Mouse (Mus musculus) fat pad, adult 2 months (tissue): Measurements from ENCODE around the gene Hoxd11.

ENCODE experiments used
- DNase-seq: peaks from one replicate; pipeline ENCODE4 v3.0.0-alpha.2; 2011; ENCODE audit warnings: low read depth, low spot score; ENCODE audit errors: extremely low read depth

The Hoxd11 gene

DNA sequence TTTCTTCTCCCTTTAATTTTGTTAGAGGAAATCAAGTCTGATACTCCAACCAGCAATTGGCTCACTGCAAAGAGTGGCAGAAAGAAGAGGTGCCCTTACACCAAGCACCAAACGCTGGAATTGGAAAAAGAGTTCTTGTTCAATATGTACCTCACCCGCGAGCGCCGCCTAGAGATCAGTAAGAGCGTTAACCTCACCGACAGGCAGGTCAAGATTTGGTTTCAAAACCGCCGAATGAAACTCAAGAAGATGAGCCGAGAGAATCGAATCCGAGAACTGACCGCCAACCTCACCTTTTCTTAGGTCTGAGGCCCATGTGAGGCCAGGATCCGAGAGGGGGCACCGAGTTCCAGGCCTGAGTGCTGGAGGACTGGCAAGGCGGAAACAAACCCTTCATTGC is 14.7 kb downstream of the Hoxd11 start:
- DNase-seq = no peak

DNA sequence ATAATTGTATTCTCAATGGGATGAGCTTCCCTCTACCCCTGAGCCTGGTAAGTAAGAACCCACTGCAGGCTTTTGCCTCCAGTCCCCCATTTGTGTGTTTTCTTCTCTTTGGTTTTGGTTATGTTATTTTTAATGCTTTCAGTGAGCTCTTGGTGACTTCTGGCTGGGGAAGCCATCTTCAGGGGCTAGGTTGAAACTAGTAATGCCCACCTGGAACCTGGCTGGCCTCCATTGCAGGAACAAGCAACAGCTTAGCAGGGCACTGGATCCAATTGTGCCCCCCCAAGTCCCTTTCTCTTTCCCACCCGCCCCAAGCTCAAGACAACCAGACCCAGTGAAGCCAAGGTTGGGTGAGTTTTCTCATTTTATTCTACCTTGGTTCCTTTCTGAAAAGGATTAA is 16.0 kb downstream of the Hoxd11 start:
- no peak for DNase-seq

DNA sequence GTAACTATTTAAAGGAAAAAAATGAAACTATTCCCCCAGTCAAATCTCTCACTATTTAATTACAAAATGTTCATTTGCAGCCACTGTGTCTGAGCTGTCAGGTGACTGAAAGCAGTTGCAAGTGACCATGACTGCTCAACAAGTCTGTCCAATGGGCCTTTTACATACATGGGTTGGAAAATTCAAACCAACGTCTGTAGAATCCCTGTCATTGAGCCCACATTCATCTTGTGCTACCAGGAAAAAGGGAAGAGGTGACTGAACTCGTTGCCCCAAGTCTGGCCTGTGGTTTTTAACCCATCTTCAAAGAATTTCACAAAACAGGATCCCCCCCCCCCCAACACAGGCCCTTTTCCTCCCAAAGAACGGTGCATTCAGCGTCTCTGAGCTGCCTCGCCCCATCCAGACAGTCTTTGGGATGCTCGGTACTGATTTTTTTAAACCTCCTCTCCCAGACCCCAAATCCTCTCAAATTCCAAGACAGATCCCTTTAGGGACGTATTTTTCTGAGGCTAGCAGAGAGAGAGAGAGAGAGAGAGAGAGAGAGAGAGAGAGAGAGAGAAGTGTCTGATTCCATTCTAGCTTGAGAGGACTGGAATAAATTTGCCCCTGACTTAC is 16.6 kb downstream of the Hoxd11 start:
- no peak for DNase-seq

DNA sequence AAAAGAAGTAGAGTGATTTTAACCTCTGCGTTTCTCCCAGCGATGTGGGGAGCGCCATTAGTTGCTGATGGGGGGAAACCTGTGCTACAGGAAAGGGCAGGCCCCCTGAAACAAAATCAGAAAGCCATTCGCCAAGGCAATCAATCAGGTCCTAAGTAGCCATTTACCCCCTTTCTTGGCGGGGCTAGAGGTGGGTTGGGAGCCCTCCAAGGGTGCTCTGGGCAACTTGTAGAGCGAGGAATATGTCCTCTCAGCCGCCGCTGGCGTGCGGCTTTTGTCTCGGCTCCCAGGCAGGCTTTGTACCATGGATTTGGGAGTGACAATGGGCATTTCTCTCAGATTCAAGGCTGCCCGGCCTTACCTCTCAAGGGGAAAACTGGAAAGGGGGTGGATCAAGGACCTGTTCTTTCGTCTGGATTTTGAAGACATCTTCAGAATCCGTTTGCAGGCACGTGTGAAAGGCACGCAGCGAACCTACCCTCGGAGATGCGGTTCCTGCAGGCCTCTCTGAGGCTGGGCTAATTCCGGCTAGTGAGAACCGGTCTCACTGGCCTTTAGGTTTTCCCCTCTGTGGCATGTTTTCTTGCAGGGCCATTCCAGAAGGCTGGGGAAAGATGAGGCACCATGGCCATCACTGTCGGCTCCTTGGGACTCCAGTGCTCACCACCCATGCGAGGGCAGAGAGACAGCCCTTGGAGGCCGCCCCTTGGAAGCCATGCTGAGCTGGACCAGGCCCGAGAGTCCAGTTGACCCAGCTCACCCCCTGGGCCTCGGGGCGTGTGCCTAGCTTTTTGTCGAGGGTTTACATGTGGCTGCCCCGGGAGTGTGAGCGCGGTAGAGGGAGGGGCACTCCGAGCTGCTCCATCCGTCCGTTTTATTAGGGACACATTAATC is 17.3 kb downstream of the Hoxd11 start:
- DNase-seq = no peak

DNA sequence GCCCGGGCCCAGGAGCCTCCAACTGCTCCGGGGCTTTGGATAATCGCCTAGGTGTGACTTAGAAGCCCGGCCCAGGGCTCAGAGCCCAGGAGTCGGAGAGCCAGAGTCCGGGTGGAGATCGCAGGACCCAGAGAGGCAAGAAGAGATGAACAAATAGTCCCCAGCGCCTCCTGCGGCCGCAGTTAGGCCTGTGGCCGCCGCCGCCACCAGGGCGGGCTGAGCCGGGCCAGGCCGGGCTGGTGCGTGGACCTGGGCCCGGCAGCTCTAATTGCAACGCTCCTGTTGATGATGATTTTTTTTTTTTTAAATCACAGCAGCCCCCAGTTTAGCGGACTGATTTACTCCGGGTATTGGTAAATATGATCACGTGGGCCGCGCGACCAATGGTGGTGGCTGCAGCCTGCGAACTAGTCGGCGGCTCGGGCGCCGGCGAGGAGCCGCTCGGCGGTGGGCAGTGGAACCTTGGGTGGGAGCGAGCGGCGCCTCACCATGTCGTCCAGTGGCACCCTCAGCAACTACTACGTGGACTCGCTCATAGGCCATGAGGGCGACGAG is 18.3 kb downstream of the Hoxd11 start, which contains the start of gene Hoxd9:
Hoxd9 (plus strand) TSS at position 161 of the 555 bp plus-strand sequence.
- no peak for DNase-seq

DNA sequence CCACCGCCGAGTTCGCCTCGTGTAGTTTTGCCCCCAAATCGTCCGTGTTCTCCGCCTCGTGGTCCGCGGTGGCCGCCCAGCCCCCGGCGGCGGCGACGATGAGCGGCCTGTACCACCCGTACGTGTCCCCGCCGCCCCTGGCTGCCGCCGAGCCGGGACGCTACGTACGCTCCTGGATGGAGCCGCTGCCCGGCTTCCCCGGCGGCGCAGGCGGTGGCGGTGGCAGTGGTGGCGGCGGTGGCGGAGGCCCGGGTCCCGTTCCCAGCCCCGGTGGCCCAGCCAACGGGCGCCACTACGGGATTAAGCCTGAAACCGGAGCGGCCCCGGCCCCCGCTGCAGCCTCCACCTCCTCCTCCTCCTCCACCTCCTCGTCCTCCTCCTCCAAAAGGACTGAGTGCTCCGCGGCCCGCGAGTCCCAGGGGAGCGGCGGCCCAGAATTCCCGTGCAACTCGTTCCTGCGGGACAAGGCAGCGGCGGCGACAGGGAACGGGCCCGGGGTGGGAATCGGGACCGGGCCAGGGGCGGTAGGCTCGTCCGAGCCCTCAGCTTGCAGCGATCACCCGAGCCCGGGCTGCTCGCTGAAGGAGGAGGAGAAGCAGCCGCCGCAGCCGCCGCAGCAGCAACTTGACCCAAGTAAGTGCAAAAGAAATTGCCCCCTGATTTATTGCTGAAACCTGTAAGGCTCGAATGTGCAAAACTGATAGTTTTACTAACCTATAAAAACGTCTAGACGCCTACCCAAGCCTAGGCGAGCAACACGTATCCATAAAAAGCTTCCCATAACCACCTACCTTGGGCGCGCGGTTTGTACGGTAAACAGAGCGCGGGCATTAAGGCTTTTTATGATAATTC is 19.1 kb downstream of the Hoxd11 start:
- no peak for DNase-seq

DNA sequence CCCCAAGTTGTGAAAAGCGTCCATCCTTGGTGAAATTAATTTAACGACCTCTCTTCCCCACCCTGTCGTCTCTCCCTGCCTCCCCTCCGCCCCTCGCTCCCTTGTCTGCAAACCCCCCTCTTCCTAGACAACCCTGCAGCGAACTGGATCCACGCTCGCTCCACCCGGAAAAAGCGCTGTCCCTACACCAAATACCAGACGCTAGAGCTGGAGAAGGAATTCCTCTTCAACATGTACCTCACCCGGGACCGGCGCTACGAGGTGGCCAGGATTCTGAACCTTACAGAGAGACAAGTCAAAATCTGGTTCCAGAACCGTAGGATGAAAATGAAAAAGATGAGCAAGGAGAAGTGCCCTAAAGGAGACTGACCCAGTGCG is 19.7 kb downstream of the Hoxd11 start:
- DNase-seq = no peak

DNA sequence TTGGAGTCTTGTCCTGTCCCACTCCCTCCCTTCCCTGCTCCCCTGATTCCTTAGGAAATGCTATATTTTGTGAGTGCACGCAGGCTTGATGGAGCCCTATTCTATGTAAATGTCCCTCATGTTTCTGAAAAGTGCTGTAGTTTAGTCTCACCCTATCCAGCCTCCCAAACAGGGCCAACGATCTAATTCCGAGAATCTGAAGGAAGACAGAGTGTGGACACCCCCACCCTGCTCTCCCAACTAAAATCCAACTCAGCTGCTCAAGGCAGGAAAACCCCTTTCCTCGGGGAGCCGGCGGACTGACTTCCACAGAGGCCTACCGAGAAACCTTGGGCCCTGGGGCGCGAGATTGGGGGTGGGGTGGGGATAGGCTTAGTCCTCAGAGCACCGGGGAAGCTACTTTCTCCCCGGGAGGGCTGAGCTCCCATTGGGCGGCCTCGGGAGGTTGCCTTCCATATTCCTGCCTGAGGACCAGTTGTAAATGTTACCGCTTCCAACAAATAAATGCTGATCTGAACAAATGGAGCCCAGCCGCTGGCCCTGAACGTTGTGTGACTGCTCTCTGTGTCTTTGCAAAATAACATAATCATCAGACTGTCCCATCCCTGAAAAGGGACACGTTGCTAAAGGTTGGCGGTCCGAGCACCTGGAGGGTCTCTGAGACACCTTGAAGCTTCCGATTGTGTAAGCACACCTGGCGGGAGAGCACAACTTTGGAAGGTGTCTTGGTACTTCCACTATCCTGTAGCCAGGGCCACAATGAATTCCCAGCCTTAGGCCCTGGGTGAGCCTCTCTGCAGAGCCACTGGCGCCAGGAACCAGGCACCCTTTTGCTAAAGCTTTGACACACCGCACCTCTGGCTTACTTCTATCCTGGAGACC is 20.5 kb downstream of the Hoxd11 start:
- DNase-seq = no peak

DNA sequence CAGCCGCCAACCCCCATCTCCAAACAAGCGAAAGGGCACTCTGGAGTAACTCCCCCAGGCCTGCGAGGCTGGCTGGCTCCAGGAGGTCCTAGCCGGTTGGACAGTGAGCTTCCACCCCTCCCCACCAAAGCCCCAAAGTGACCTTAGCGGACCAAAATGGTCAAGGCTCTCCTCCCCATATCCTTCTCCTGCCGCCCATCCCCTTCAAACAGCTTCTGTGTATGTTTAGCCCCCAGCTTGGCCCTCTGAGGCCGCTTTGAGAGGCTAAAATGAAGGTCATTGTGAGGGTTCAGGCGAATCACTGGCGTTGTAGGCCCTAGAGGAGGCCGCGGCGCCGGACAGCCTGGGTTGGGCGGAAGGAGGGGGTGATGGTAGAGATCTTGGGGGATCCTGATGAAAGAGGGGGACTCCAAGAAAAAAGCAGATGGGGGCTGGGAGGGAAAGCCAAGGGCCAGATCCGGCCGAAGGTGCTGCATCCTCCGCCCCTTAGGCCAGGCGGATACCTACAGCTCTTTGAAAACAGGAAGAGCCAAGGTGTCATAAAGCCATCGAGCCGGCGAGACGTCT is 21.3 kb downstream of the Hoxd11 start:
- no peak for DNase-seq

DNA sequence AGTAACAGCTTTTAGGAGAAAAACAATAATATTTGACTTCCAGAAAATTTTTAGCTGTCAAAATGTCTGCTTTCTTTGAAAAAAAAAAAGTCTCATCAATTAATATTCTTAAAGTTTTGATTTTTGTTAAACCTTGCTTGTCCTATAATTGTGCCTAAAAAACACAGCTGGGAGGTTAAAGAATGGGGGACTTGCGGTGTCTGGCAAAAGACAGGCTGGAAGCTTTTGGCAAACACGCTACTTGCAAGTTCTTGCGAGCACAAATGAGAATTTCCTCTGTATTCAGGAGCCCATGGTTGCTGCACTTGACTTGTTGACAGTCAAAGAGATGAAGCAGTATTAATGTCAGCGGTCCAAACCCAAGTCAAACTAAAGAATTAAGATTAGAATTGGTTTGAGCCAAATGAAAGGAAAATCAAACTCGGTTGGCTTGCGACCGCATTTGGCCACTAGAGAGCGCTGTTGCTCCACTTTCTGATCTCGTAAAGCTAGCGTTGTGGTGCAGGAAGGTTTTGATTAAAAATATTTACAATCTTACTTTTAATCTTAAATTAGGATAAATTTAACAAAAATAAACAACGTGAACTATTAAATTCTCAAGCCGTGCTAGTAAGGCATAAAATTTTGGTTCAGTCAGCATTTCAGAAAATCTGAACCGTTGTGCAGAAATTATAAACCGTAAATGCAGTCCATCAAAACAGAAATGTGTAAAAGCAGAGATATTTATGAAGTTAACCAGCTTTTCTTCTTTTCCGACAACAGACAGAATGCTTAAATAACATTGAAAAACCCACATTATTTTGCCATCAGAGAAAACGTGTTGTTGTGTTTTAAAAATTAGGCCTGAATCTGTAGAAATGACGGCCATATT is 22.8 kb downstream of the Hoxd11 start:
- DNase-seq = no peak

DNA sequence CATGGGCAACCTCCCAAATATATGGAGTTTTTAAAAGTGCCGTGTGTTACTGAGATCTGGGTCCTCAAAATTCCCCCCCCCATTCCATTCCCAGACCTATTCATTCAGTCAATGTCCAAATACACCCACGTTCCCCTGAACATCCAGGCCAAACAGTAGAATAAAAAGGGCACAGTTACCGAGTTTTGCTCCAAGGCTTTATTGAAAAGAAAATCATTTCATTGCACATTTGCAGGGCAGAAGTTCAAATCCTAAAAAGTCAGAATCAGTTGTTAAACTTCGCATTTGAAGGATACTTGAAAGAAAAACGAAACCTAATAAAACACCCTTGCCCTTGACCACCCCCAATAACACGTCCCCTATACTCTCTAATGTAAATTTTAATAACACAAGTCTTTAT is 23.5 kb downstream of the Hoxd11 start:
- no peak for DNase-seq

DNA sequence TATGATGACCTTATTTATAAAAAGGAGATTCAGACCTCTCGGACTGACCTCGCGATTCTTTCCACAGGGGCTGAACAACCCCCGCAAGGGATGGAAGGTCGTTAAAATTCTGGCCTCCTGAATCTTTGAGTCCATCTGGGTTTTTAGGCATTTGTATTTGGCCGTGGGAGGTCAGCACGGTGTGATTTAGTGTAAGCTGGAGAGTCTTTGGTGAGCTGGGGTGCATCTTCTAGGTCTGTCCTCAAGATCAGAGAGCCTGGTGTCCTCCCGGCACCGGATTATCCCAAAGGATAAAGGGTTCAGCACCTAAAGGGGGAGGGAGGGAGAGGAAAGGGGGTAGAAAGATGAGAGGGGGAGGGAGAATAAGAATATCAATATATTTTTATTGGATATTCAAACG is 24.0 kb downstream of the Hoxd11 start:
- no peak for DNase-seq

DNA sequence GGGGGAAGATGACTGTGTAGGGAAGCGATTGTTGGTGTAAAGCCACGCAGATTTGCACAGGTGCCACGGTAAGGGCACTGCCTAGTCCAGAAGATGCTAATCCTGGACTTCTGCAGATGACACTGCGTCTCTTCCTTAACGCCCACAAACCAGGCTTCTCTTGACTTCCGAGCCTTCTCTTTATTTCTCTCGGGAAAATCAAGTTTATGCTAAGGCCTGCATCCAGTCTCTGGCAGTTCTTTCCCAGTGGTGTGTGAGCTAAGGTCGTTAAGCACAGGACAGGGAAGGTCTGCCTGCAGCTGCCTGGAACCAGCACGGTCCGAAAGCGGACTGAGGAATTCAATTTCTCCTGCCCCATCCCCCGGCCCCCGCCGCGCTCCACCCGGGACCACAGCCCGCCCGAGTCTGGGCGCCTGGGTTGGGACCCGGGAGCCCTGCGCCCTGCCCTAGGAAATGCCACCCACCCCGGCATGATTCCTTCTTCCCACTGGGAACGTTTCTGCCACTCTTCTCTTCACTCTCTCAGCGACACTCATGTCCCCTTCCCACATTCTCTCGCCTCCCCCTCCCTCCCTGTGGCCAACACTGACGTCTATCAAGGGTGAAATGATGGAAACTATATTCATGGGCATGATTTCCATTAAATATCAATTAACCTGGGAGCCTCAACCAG is 24.5 kb downstream of the Hoxd11 start:
- DNase-seq = no peak

DNA sequence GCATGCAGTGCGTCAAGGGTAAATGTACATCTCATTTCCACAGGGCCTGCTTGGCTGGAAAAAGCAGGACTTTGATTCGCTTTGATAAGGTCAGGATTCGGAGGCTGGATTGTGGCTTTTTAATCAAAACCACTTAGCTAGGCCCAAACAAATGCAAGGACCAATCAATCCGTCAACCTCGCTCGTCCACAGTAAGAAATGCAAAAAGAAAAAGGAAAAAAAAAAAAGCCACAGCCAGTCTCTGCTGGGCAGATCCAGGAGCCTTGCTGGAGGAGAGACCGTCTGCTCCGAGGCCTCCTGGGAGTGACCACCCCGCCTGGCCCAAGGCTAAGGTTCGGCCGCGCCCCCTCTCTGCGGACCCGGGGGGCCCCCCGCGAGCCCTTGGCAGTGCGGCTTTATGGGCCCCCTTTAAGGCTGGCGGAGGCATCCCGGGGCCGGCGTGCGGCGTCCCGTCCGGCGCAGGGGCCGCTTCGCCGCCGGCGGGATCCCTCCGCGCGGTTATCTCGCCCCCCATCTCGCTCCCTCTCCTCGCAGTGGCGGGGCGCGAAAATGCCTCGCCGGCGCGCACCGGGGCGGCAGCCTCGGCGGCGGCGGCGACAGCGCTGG is 25.1 kb downstream of the Hoxd11 start, which contains the start of gene Hoxd8:
Hoxd8 (plus strand) TSS at position 223 of the 606 bp plus-strand sequence.
- no peak for DNase-seq

DNA sequence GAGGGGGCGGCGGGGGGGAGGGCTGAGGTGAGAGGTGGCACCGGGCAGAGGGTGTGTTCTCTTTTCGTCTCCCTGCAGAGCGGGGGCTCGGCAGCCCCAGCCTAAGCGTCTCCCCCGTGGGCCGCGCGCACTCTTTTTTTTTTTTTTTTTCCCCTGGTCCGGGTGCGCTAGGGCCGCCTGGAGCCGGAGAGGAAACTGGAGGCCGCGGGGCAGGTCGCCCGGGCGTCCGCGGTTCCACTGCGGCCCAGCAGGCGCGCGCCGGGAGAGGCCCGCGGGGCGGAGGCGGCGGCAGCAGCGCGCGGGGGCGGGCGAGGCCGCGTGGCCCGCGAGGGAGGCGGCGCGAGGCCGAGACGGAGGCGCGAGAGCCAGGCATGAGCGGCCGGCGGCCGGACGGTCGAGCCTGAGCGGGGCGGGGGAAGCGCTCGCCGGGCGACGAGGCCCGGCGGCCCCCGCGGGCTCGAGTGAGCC is 25.7 kb downstream of the Hoxd11 start:
- DNase-seq = no peak

DNA sequence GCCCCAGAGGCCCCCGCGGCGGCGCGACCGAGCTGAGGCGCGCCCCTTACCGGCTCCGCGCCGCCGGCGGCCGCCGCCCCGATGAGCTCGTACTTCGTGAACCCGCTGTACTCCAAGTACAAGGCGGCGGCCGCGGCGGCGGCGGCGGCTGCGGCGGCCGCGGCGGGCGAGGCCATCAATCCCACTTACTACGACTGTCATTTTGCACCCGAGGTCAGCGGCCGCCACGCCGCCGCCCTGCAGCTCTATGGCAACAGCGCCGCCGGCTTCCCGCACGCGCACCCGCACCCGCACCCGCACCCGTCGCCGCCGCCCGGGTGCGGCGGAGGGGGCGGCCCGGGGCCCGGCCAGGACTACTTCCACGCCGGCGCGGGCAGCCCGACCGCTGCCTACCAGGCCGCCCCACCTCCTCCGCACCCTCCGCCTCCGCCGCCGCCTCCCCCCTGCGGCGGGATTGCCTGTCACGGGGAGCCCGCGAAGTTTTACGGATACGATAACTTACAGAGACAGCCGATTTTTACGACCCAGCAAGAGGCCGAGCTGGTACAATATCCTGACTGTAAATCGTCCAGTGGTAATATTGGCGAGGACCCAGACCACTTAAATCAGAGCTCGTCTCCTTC is 26.2 kb downstream of the Hoxd11 start:
- DNase-seq = no peak

DNA sequence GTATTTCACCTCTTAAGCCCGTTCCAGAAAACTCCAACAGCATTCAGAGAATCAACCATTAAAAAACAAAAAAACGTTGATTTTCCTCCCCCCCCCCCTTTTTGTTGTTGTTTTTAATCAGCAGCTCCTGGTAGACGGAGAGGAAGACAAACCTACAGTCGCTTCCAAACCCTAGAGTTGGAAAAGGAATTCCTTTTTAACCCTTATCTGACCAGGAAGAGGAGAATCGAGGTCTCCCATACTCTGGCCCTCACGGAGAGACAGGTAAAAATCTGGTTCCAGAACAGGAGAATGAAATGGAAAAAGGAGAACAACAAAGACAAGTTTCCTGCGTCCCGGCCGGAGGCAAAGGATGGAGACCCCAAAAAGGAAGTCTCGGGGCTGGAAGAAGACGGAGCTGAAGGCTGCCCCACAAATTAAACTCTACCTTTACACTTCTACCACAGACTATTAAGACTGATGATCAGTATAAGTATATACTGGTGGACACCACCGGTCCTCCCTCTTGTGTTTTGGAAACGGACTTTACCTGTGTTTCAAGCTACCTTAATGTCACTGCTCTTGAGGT is 27.1 kb downstream of the Hoxd11 start:
- DNase-seq = no peak
